Mouse (Mus musculus): ENCODE measurements at regions not wholly inside any gene's neighbourhood (a gene's known extent, or its start where the extent isn't known, plus 50 kb on each side); places are given as distances from the start of the nearest gene placed in this dataset.

DNA sequence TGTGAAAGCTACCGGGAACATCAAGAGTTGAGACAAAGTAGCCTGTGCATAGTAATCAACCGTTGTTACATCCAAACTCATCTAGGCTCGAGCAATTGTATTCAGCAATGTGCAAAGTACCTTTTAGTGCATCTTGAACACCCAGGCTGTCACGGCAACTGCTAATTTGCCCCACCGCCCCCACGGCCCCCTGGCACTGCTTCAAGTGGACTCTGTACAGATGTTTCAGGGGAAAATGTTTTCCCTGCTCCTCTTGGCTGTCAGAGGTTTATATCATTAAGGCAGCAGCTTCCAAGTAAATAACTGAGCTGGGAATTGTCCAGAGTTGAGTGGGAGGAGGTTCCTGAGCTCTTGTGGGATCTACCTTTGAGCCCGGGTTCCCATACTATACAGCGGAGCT is 107.4 kb downstream of the Rpap3 start:
- no peak overlapping the region for H3K27ac ChIP-seq
- H3K4me3 ChIP-seq (ENCODE audit: insufficient read depth in 1 of 2, low read depth in 2 of 2, low read length in 2 of 2) = no peak overlapping the region
- H3K9me3 ChIP-seq (ENCODE audit: control insufficient read depth, low read length) = no peaks in the 10 kb centered on the region
- no peaks in the 10 kb centered on the region for H3K27me3 ChIP-seq (ENCODE audit: control insufficient read depth, insufficient read depth, low read length)
- no peak overlapping the region for H3K4me2 ChIP-seq (ENCODE audit: low read depth)
- DNase-seq (ENCODE audit: low read depth in 3 of 3, low spot score in 3 of 3) (no peak), ATAC-seq (ENCODE audit: insufficient read depth) (no peak)
- no peak for TF ChIP-seq CTCF (IDR thresholded peaks at IDR 0.05; ENCODE audit: low read depth)
- TF ChIP-seq EP300 (IDR thresholded peaks at IDR 0.05; ENCODE audit: low read depth) = no peak
- H3K4me1 ChIP-seq (replicated peaks; ENCODE audit: control insufficient read depth in 2 of 2, insufficient read depth in 2 of 2, low read length in 1 of 2) = no peaks in the 10 kb centered on the region
- H3K36me3 ChIP-seq (replicated peaks; ENCODE audit: control insufficient read depth, insufficient read depth, low read depth) = no peaks in the 10 kb centered on the region
- 73% methylated on average over 8 of the region's 8 CpGs for WGBS (ENCODE audit: insufficient replicate concordance)
- H3K9ac ChIP-seq (replicated peaks) = no peak overlapping the region

DNA sequence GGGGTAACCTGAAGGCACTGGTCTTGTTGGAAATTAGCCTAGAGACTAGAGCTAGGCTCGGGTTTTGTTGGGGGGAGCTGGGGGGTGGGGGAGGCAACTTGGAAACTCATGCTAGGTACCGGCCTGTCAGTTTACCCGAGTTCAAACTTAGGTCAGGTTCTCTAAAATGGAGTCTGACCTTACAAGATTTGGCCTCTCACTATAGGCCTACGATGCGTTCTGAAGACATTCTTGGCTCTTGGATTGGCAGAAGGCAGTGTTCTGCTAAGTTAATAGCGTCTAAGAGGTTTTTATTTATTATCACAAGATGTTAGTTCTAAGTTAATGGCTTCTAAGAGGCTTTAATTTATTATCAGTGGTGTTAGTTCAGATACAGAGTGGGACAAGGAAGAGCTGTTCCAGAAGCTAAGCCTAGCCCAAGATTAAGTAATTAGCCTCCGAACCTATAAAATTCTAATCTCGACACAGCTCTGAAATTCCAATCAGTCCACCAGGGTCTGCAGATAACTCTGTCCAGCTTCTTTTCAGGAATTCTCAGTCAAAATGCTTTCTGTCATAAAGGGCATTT is 109.0 kb downstream of the Rpap3 start:
- Histone ChIP-seq H3K9me3 (ENCODE audit: control insufficient read depth, low read length) (no peaks in the 10 kb centered on the region), H3K27me3 (ENCODE audit: control insufficient read depth, insufficient read depth, low read length) (no peaks in the 10 kb centered on the region), H3K4me3 (ENCODE audit: insufficient read depth in 1 of 2, low read depth in 2 of 2, low read length in 2 of 2) (no peak overlapping the region), H3K27ac (no peak overlapping the region), H3K9ac (replicated peaks) (no peak overlapping the region), H3K4me2 (ENCODE audit: low read depth) (no peak overlapping the region), H3K36me3 (replicated peaks; ENCODE audit: control insufficient read depth, insufficient read depth, low read depth) (no peaks in the 10 kb centered on the region), H3K4me1 (replicated peaks; ENCODE audit: control insufficient read depth in 2 of 2, insufficient read depth in 2 of 2, low read length in 1 of 2) (peaks cover 0 to under 1% of the 10 kb centered on the region in 2 experiments; a peak in 2 of 4 replicates)
- 61% methylated on average over 8 of the region's 8 CpGs for WGBS (ENCODE audit: insufficient replicate concordance)
- TF ChIP-seq CTCF (IDR thresholded peaks at IDR 0.05; ENCODE audit: low read depth) = no peak
- TF ChIP-seq EP300 (IDR thresholded peaks at IDR 0.05; ENCODE audit: low read depth) = no peak
- no peak for DNase-seq (ENCODE audit: low read depth in 3 of 3, low spot score in 3 of 3)
- ATAC-seq (ENCODE audit: insufficient read depth) = no peak

DNA sequence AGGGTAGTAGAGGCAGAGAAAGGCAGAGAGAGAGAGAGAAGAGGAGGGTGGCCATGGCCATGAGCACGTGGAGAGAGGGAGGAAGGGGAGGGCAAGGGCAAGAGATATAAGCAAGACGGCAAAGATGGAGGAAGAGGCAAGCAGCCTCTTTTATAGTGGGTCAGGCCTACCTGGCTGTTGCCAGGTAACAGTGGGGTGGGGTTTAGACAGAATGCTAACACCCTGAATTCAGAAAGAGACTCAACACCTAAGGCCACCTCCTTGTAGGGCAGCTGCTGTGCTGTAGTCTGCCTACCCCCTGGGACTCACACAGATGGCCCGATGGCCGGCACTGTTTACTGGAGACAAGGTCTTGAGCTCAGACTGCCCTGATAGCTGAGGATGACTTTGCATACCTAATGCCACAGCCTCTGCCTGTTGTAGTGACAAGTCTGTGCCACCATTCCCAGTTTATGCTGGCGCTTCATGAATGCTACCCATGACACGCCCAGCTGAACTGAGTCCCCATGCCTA is 110.3 kb downstream of the Rpap3 start:
- ATAC-seq (ENCODE audit: insufficient read depth) (no peak), DNase-seq (ENCODE audit: low read depth in 3 of 3, low spot score in 3 of 3) (no peak)
- Histone ChIP-seq H3K27me3 (ENCODE audit: control insufficient read depth, insufficient read depth, low read length) (no peaks in the 10 kb centered on the region), H3K9ac (replicated peaks) (no peak overlapping the region), H3K4me1 (replicated peaks; ENCODE audit: control insufficient read depth in 2 of 2, insufficient read depth in 2 of 2, low read length in 1 of 2) (peaks cover 0 to 13% of the 10 kb centered on the region in 2 experiments; a peak in 2 of 4 replicates), H3K4me2 (ENCODE audit: low read depth) (no peak overlapping the region), H3K36me3 (replicated peaks; ENCODE audit: control insufficient read depth, insufficient read depth, low read depth) (no peaks in the 10 kb centered on the region), H3K27ac (no peak overlapping the region), H3K9me3 (ENCODE audit: control insufficient read depth, low read length) (no peaks in the 10 kb centered on the region), H3K4me3 (ENCODE audit: insufficient read depth in 1 of 2, low read depth in 2 of 2, low read length in 2 of 2) (no peak overlapping the region)
- 64% methylated on average over 6 of the region's 6 CpGs for WGBS (ENCODE audit: insufficient replicate concordance)
- TF ChIP-seq CTCF (IDR thresholded peaks at IDR 0.05; ENCODE audit: low read depth) = no peak
- no peak for TF ChIP-seq EP300 (IDR thresholded peaks at IDR 0.05; ENCODE audit: low read depth)

DNA sequence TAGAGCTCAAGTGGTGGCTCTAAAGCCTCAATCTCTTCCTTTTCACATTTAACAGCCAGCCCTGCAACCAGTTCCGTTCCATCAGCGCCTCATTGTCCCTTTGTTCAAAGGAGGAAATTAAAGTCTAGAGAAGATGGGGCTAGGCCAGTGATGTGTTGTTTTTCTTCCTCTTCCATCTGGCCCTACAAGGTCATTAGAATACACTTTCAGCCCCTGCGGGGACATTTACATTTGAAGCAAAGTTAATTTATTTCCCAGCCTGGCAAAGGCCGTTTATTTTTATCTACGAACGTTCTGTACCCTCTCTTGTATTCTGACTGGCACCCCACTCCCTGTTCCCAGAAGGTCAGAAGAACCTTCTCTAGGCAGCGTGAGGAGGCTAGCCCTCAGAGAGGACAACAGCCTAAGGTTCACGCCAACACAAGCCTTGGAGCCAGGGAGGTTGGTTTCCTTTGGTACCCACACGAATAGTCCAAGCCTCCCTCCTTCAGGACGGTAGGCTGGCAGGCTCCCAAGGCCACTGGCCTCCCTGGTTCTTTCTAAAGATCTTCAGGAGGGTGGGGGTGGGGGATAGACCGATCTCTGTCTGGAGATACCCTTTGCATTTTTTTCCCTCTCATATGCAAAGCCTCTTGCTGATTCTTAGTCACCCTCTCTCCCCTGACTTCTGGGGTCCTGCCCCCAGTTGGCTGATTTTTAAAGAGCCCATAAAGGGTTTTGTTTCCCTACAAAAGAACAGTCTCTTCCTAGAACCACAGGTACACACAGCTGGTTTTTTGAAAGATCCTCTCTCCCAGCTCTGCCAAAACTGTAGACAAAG is 111.6 kb downstream of the Rpap3 start:
- no peaks in the 10 kb centered on the region for H3K36me3 ChIP-seq (replicated peaks; ENCODE audit: control insufficient read depth, insufficient read depth, low read depth)
- H3K9me3 ChIP-seq (ENCODE audit: control insufficient read depth, low read length) = no peaks in the 10 kb centered on the region
- peaks cover 0 to 16% of the 10 kb centered on the region in 2 experiments; a peak in 2 of 4 replicates for H3K4me1 ChIP-seq (replicated peaks; ENCODE audit: control insufficient read depth in 2 of 2, insufficient read depth in 2 of 2, low read length in 1 of 2)
- DNase-seq (ENCODE audit: low read depth in 3 of 3, low spot score in 3 of 3) (no peak), ATAC-seq (ENCODE audit: insufficient read depth) (no peak)
- H3K4me3 ChIP-seq (ENCODE audit: insufficient read depth in 1 of 2, low read depth in 2 of 2, low read length in 2 of 2) = no peak overlapping the region
- WGBS (ENCODE audit: insufficient replicate concordance) = 38% methylated on average over 11 of the region's 11 CpGs
- H3K9ac ChIP-seq (replicated peaks) = no peak overlapping the region
- H3K27ac ChIP-seq = no peak overlapping the region
- no peaks in the 10 kb centered on the region for H3K27me3 ChIP-seq (ENCODE audit: control insufficient read depth, insufficient read depth, low read length)
- no peak for TF ChIP-seq EP300 (IDR thresholded peaks at IDR 0.05; ENCODE audit: low read depth)
- no peak for TF ChIP-seq CTCF (IDR thresholded peaks at IDR 0.05; ENCODE audit: low read depth)
- H3K4me2 ChIP-seq (ENCODE audit: low read depth) = no peak overlapping the region

DNA sequence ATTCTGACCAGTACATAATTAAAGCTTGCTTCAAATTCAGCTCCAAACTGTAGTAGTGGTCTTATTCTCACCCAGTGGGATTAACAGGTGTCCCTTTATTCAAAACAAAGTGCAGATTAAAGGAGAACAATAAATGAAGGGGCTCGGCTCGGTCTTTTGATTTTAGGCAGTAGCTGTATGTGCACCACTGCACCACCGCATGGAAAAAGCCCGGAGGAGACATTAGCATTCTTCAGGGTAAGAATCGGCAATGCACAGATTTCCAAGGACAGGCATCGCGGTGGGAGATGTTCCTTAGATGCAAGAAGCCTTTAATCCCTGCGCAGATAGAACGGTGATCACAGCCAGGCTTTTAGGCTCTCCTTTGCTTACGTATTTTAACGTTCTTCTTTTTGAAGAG is 112.8 kb downstream of the Rpap3 start:
- Histone ChIP-seq H3K9ac (replicated peaks) (no peak overlapping the region), H3K27me3 (ENCODE audit: control insufficient read depth, insufficient read depth, low read length) (no peaks in the 10 kb centered on the region), H3K9me3 (ENCODE audit: control insufficient read depth, low read length) (no peaks in the 10 kb centered on the region), H3K36me3 (replicated peaks; ENCODE audit: control insufficient read depth, insufficient read depth, low read depth) (no peaks in the 10 kb centered on the region), H3K4me3 (ENCODE audit: insufficient read depth in 1 of 2, low read depth in 2 of 2, low read length in 2 of 2) (no peak overlapping the region), H3K4me2 (ENCODE audit: low read depth) (no peak overlapping the region), H3K4me1 (replicated peaks; ENCODE audit: control insufficient read depth in 2 of 2, insufficient read depth in 2 of 2, low read length in 1 of 2) (peaks cover 0 to 16% of the 10 kb centered on the region in 2 experiments; a peak in 2 of 4 replicates), H3K27ac (no peak overlapping the region)
- no peak for ATAC-seq (ENCODE audit: insufficient read depth)
- no peak for TF ChIP-seq EP300 (IDR thresholded peaks at IDR 0.05; ENCODE audit: low read depth)
- no peak for TF ChIP-seq CTCF (IDR thresholded peaks at IDR 0.05; ENCODE audit: low read depth)
- no peak for DNase-seq (ENCODE audit: low read depth in 3 of 3, low spot score in 3 of 3)
- 75% methylated on average over 11 of the region's 11 CpGs for WGBS (ENCODE audit: insufficient replicate concordance)

All from liver, embryonic 14.5 days (tissue).